Mouse (Mus musculus) forebrain, embryonic 13.5 days (tissue): ENCODE data around the gene Ciao2b. TPM values are rescaled to one million over a fixed set of nuclear protein-coding genes. Genes with fewer than 3 reads are reported as not detected.

Source experiments
- ATAC-seq: fragments of 200-750 bp; cut with Nextera tagmentation; 2 replicates; pipeline ENCODE4 v1.8.0; 2017
- H3K27ac ChIP-seq: fragments of 300-500 bp; sonication (generic); 2 replicates; pipeline ENCODE4 v1.5.1; 2015; ENCODE audit warnings: inconsistent platforms, mild to moderate bottlenecking, moderate library complexity
- H3K27me3 ChIP-seq: fragments of 300-500 bp; sonication (generic); 2 replicates; pipeline ENCODE4 v1.6.1; 2015; ENCODE audit warnings: mild to moderate bottlenecking, inconsistent platforms
- H3K36me3 ChIP-seq: fragments of 300-500 bp; sonication (generic); 2 replicates; pipeline ENCODE4 v1.6.1; 2015; ENCODE audit warnings: mild to moderate bottlenecking, inconsistent platforms; ENCODE audit not compliant: poor library complexity, severe bottlenecking
- H3K4me1 ChIP-seq: fragments of 300-500 bp; sonication (generic); 2 replicates; pipeline ENCODE4 v1.6.1; 2015; ENCODE audit warnings: inconsistent platforms
- H3K4me2 ChIP-seq: fragments of 300-500 bp; sonication (generic); 2 replicates; pipeline ENCODE4 v1.6.1; 2015; ENCODE audit warnings: inconsistent platforms, mild to moderate bottlenecking, moderate library complexity
- H3K4me3 ChIP-seq: fragments of 300-500 bp; sonication (generic); 2 replicates; pipeline ENCODE4 v1.5.1; 2015; ENCODE audit warnings: mild to moderate bottlenecking, inconsistent platforms
- H3K9ac ChIP-seq: fragments of 300-500 bp; sonication (generic); 2 replicates; pipeline ENCODE4 v1.6.1; 2015; ENCODE audit warnings: mild to moderate bottlenecking, inconsistent platforms
- H3K9me3 ChIP-seq: fragments of 300-500 bp; sonication (generic); replicated peaks from 2 replicates; pipeline ENCODE4 v1.6.1; 2016; ENCODE audit warnings: inconsistent platforms
- WGBS: fragments of 180-500 bp; shearing (Covaris S2); methylation state at CpG from one replicate; pipeline ENCODE4 v1.1.7; 2015; 5-methylcytosine and 5-hydroxymethylcytosine counted together
- polyA plus RNA-seq: library from polyadenylated mRNA; unstranded; fragments of >200 nt; fragmentation: Nextera tagmentation; extraction: Ambion mirVana; gene quantifications from 2 replicates; pipeline ENCODE4 v1.2.1, GENCODE M21; 2015

Ciao2b gene
- polyA plus RNA-seq, 1 experiment from 2014 or later = 149 TPM

- peaks cover 21% of the 10 kb centered on the region; the same call in 1 of the 2 replicates for H3K36me3 ChIP-seq
- H3K4me1 ChIP-seq = peaks cover 7% of the 10 kb centered on the region
- no peak overlapping the region for H3K9ac ChIP-seq
- ATAC-seq = peak; percentile 9; the same call in 1 of the 2 replicates
- no peak overlapping the region for H3K4me3 ChIP-seq
- no peak overlapping the region for H3K4me2 ChIP-seq
- H3K9me3 ChIP-seq = no peaks in the 10 kb centered on the region
- no peak overlapping the region for H3K27ac ChIP-seq
- peaks cover 22% of the 10 kb centered on the region for H3K27me3 ChIP-seq
- WGBS = 34% methylated on average over 5 of the region's 5 CpGs
Measured at GRCm38 (mm10) chr8:104631975-104632374, 9.8 kb downstream of the Ciao2b start.

GRCm38 (mm10) chr8:104630981-104631663, 10.6 kb downstream of the Ciao2b start, which contains the start of gene Rrad:
Gene Rrad, minus strand, starts transcription at chr8:104631327.
- peaks cover 21% of the 10 kb centered on the region; the same call in 1 of the 2 replicates for H3K36me3 ChIP-seq
- 1% methylated on average over 26 of the region's 28 CpGs for WGBS
- H3K9me3 ChIP-seq = no peaks in the 10 kb centered on the region
- no peak within 1 kb of the TSS for H3K27ac ChIP-seq
- H3K4me1 ChIP-seq = peaks cover 7% of the 10 kb centered on the region
- H3K4me2 ChIP-seq = peak within 1 kb of the TSS; percentile 61
- H3K27me3 ChIP-seq = peaks cover 22% of the 10 kb centered on the region
- peak within 1 kb of the TSS; percentile 50 for H3K9ac ChIP-seq
- ATAC-seq = peak; percentile 75
- peak within 1 kb of the TSS; percentile 37 for H3K4me3 ChIP-seq

GRCm38 (mm10) chr8:104630574-104630973, 11.2 kb downstream of the Ciao2b start:
- peaks cover 7% of the 10 kb centered on the region for H3K4me1 ChIP-seq
- peak overlapping the region; percentile 37 for H3K4me3 ChIP-seq
- peak overlapping the region; percentile 50 for H3K9ac ChIP-seq
- H3K27me3 ChIP-seq = peaks cover 22% of the 10 kb centered on the region
- H3K36me3 ChIP-seq = peaks cover 16% of the 10 kb centered on the region; the same call in 1 of the 2 replicates
- WGBS = 2% methylated on average over 36 of the region's 36 CpGs
- 0 out of 2 replicates have a peak, but pooled peaks have one; percentile 19 for ATAC-seq
- peak overlapping the region; percentile 61 for H3K4me2 ChIP-seq
- H3K9me3 ChIP-seq = no peaks in the 10 kb centered on the region
- no peak overlapping the region for H3K27ac ChIP-seq

GRCm38 (mm10) chr8:104630111-104630479, 11.7 kb downstream of the Ciao2b start:
- no peak overlapping the region for H3K27ac ChIP-seq
- H3K4me3 ChIP-seq = peak overlapping the region; percentile 37
- peaks cover 22% of the 10 kb centered on the region for H3K27me3 ChIP-seq
- peaks cover 11% of the 10 kb centered on the region; the same call in 1 of the 2 replicates for H3K36me3 ChIP-seq
- peak overlapping the region; percentile 61 for H3K4me2 ChIP-seq
- no peak overlapping the region for H3K9ac ChIP-seq
- peaks cover 7% of the 10 kb centered on the region for H3K4me1 ChIP-seq
- 40% methylated on average over 8 of the region's 8 CpGs for WGBS
- ATAC-seq = no peak
- H3K9me3 ChIP-seq = no peaks in the 10 kb centered on the region

- WGBS = 81% methylated on average over 22 of the region's 22 CpGs
- H3K4me1 ChIP-seq = peaks cover 7% of the 10 kb centered on the region
- H3K4me2 ChIP-seq = no peak overlapping the region
- H3K27me3 ChIP-seq = peaks cover 22% of the 10 kb centered on the region
- peaks cover 5% of the 10 kb centered on the region; the same call in 1 of the 2 replicates for H3K36me3 ChIP-seq
- no peaks in the 10 kb centered on the region for H3K9me3 ChIP-seq
- H3K27ac ChIP-seq = no peak overlapping the region
- no peak overlapping the region for H3K9ac ChIP-seq
- ATAC-seq = no peak
- no peak overlapping the region for H3K4me3 ChIP-seq
Measured at GRCm38 (mm10) chr8:104629306-104630110, 12.3 kb downstream of the Ciao2b start.

GRCm38 (mm10) chr8:104628402-104628801, 13.4 kb downstream of the Ciao2b start:
- Histone ChIP-seq H3K9me3 (no peaks in the 10 kb centered on the region), H3K4me3 (no peak overlapping the region), H3K4me1 (peaks cover 7% of the 10 kb centered on the region), H3K27ac (no peak overlapping the region), H3K36me3 (no peaks in the 10 kb centered on the region), H3K9ac (no peak overlapping the region), H3K27me3 (peaks cover 22% of the 10 kb centered on the region), H3K4me2 (no peak overlapping the region)
- no peak for ATAC-seq
- WGBS = 95% methylated on average over 21 of the region's 21 CpGs

- 70% methylated on average over 4 of the region's 4 CpGs for WGBS
- H3K27me3 ChIP-seq = peaks cover 22% of the 10 kb centered on the region
- no peak for ATAC-seq
- H3K4me1 ChIP-seq = peaks cover 7% of the 10 kb centered on the region
- no peak overlapping the region for H3K4me2 ChIP-seq
- no peaks in the 10 kb centered on the region for H3K36me3 ChIP-seq
- H3K9ac ChIP-seq = no peak overlapping the region
- H3K9me3 ChIP-seq = no peaks in the 10 kb centered on the region
- no peak overlapping the region for H3K4me3 ChIP-seq
- no peak overlapping the region for H3K27ac ChIP-seq
Measured at GRCm38 (mm10) chr8:104627065-104627740, 14.6 kb downstream of the Ciao2b start.

GRCm38 (mm10) chr8:104624161-104624560, 17.6 kb downstream of the Ciao2b start, which contains the start of gene Cdh16:
Gene Cdh16, minus strand, starts transcription at chr8:104624396.
- ATAC-seq = no peak
- Histone ChIP-seq H3K9ac (no peak within 1 kb of the TSS), H3K4me2 (no peak within 1 kb of the TSS), H3K27ac (no peak within 1 kb of the TSS), H3K27me3 (peaks cover 3% of the 10 kb centered on the region; the same call in 1 of the 2 replicates), H3K4me1 (no peaks in the 10 kb centered on the region), H3K9me3 (no peaks in the 10 kb centered on the region), H3K36me3 (no peaks in the 10 kb centered on the region), H3K4me3 (no peak within 1 kb of the TSS)
- 84% methylated on average over 6 of the region's 6 CpGs for WGBS

- Histone ChIP-seq H3K4me2 (no peak overlapping the region), H3K4me3 (no peak overlapping the region), H3K9ac (no peak overlapping the region), H3K27me3 (no peaks in the 10 kb centered on the region), H3K9me3 (no peaks in the 10 kb centered on the region), H3K36me3 (no peaks in the 10 kb centered on the region), H3K27ac (no peak overlapping the region), H3K4me1 (no peaks in the 10 kb centered on the region)
- WGBS = 81% methylated on average over 5 of the region's 5 CpGs
- no peak for ATAC-seq
Measured at GRCm38 (mm10) chr8:104620765-104621164, 21.0 kb downstream of the Ciao2b start.

GRCm38 (mm10) chr8:104613119-104613518, 28.6 kb downstream of the Ciao2b start:
- Histone ChIP-seq H3K9me3 (no peaks in the 10 kb centered on the region), H3K27me3 (no peaks in the 10 kb centered on the region), H3K9ac (no peak overlapping the region), H3K4me1 (no peaks in the 10 kb centered on the region), H3K4me3 (no peak overlapping the region), H3K27ac (no peak overlapping the region), H3K4me2 (no peak overlapping the region), H3K36me3 (no peaks in the 10 kb centered on the region)
- WGBS = 79% methylated on average over 4 of the region's 4 CpGs
- ATAC-seq = no peak

- Histone ChIP-seq H3K27me3 (no peaks in the 10 kb centered on the region), H3K36me3 (no peaks in the 10 kb centered on the region), H3K9ac (no peak overlapping the region), H3K4me2 (no peak overlapping the region), H3K9me3 (no peaks in the 10 kb centered on the region), H3K4me3 (no peak overlapping the region), H3K27ac (no peak overlapping the region), H3K4me1 (no peaks in the 10 kb centered on the region)
- no peak for ATAC-seq
- WGBS = 79% methylated on average over 4 of the region's 4 CpGs
Measured at GRCm38 (mm10) chr8:104611613-104612012, 30.2 kb downstream of the Ciao2b start.
